Mouse (Mus musculus) liver, embryonic 14.5 days (tissue): ENCODE data around the gene Kat8.

Source experiments
- CTCF ChIP-seq: IDR thresholded peaks from 2 replicates; pipeline ENCODE4 v1.5.1; 2016; ENCODE audit warnings: antibody characterized with exemption, low read depth, control low read depth
- EP300 ChIP-seq: IDR thresholded peaks from 2 replicates; pipeline ENCODE4 v1.6.1; 2016; ENCODE audit warnings: antibody characterized with exemption, low read depth

DNA sequence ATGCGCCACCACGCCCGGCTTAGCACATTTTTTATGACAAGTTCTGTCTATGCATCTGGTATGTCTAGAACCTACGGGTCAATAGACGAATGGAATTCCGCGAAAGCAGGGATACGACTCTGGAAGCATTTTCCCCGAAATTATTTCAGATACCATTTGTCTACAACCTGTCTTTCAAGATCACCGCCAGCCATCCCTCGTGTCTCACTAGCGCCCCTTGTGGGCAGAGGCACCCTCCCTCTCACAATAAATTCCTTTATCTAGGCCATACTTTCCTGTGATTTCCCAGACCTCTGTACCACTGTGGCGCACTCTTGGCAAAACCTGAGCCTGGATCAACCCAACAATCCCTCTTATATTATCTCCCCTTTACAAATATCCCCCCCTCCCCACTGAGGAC lies 15.9 kb upstream of the Kat8 start:
- TF ChIP-seq CTCF (peak; percentile 94), EP300 (no peak)
